Mouse (Mus musculus): ENCODE measurements around the gene Zfyve26.
"Not testable (repeated sequence)": the region's sequence is repeated elsewhere in the genome, so short reads cannot be mapped to it uniquely, and the experiment has no call there.

Zfyve26 gene

DNA sequence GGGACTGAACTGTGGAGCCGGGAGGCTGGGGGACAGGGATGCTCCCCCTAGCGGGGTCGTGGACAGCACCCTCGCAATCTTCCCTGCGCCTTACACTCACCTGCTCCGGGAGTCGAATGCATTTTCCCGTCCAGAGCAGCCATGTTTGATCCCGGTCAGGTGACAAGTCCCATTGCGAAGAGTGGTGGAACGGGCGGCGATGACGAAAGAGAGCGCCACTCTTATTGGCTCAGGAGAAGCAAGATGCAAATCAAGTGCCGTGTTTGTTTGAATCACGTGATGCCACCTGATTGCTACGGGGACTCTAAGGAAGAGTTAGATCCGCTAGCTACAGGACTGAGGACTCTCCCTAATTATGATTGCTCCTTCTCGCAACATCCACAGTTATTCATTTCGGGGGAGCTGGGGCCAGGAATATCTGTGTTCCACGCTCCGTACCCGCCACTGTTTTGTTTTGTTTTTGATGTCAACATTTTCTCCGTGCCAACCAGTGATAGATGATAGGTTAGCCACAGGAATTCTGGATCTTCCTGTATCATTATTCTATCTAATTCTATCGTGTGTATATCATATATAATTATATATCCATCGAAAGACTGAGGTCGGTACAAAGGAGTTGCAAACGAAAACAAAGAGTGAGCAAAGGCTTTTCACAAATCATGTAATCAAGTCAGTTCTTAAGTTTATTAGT is at the start of gene Zfyve26:
TSS of gene Zfyve26 (minus strand) at position 179 of the 691 bp plus-strand sequence.
- peak; percentile 89 for DNase-seq

DNA sequence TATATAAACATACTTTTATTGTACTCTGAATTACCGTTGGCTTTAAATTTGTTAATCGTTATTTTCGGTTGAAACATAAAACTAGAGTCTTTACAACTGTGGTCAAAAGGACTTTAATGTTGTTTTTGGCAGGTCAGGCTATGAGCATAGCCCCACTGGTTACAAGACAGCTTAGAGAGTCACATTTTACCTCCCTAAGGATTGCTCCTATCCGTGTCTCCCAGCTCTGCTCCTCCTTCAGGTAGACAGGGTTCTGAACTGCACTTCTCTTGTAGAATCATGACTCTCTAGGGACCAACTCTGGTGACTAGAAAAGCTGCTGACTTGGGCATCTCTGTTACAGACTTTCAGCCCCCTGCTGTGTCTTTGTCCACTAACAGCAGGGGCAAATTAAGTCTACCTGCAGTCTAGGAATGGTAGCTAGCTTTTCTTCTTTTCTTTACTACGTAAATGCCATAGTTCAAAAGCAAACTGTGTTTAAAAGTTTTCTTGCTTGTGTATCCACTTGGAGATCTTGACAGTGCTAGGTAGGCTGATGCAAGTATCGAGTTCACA is 45.3 kb upstream of the Zfyve26 start:
- no peak for DNase-seq

DNA sequence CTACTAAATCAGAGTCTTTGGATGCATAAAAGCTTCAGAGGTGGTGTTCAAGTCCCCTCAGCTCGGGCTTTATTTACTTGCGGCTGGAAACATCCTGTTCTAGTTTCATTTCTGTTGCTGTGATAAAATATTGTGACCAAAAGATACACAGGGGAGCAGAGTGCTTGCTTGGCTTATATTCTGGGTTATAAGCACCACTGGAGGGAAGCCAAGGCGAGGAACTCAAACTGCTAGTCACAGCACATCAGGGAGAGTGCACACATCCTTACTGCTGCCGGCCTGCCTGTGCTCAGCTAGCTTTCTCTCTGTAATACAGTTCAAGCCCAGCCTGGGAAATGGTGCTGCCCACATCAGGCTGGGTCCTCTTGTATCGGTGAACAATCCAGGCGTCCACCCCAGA is 44.4 kb upstream of the Zfyve26 start:
- no peak for DNase-seq

DNA sequence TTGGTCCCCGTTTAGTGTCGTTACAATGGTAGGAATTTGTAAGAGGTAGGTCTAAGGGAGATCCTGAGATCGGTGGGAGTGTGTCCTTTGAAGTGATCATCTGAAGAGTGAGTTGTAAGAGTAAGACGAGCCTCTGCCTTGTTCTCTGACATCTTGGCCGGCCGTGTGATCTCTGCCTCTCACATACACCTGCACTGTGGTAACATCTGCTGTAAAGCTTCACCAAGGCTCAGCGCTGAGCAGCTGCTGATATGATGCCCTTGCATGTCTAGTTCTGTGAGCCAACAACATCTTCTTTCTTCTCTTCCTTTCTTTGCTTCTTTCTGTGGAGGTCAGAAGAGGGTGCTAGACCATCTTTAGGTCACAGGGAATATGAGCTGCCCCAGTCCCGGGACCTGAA is 42.7 kb upstream of the Zfyve26 start:
- no peak for DNase-seq

DNA sequence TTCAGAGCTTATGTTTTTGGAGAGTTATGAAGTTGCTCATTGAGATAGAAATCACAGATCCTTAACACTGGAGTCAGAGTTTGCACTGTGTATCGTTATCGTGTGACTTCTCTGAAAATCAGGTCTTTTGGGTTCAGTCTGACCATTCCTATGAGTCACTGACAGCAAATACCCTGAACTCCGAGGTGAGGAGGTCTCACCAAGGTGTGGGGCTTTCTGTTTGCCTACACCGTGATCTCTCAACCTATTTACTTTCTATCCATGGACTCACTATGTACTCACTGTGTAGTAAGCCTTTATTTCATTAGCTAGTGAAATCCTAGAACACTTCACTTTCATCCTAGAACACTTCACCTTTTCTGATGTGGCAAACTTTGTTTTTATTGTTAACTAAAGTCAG is 35.6 kb upstream of the Zfyve26 start:
- no peak for DNase-seq

DNA sequence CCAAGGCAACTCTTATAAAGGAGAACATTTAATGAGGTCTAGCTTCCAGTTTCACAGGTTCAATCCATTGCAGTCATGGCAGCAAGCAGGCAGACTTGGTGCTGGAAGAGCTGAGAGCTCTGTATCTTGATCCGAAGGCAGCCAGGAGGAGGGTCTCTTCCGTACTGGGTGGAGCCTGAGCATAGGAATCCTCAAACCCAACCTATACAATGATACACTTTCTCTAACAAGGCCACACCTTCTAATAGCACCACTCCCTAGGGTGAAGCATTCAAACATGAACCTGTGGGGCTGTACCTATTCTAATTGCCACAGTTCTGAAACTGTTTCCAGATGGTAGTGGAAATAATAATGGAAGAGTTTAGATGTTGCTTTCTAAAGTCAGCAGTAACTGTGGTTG is 34.5 kb upstream of the Zfyve26 start:
- DNase-seq = no peak

DNA sequence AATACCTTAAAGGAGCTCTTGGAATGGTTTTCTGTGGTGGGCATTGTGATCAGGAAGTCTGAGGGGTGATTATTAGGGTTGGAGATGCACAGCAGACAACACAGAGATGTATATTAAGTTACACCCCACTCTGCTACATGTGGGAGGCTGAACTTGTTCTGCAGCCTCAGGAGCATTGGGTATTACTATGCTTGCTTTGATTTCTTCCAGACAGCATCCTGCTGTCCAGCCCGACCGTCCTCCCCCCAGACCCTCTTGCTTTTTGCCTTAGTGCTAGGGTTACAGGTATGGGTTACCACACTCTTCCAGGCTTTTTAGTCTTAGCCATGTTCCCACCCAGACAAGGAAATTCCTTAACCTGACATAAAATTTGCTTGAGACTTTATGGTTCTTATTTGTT is 31.8 kb upstream of the Zfyve26 start:
- no peak for DNase-seq

DNA sequence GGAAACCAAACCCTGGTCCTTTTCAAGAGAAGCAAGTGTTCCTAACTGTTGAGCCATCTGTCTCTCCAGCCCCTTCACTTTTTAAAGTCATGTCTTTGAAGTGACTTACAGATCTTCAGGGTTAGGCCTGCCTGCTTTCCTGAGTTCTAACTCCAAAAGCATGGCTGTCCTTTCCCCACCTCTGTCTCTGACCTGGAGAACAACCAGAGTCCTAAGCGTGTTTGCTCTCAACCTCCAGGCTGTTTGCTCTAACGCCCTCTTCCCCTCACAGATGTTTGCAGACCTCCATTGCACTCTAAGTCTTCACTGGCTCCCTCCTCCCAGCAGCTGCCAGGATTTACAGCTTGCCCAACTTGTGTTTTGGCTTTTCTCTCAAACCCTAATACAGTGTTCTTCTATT is 30.6 kb upstream of the Zfyve26 start:
- no peak for DNase-seq

DNA sequence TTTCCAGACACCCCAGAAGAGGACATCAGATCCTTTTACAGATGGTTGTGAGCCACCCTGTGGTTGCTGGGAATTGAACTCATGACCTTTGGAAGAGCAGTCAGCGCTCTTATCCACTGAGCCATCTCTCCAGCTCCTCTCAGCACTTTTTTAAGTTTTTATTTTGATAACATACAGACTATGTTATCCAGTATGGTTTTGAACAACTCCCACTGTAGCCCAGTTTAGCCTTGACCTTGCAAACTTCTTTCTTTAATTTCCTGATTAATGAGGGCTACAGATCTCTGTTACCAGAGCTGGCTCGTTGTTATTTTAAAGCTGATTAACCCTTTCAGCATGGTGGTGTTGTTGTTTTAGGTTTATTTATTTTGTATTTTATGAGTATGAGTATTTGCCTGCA is 30.1 kb upstream of the Zfyve26 start:
- DNase-seq = no peak

DNA sequence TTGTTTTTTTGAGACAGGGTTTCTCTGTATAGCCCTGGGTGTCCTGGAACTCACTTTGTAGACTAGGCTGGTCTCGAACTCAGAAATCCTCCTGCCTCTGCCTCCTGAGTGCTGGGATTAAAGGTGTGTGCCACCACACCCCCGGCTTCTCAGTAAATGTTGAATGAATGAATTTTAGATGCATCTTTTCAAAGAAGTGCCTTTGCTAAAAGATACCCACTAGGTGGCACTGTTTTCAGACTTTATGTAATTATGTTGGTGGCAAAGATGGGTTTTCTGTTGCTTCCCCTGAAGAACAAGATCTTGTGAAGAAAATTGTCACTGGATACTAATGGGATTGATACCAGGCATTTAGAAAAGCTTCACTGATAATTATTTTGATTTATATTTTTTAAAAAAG is 26.4 kb upstream of the Zfyve26 start:
- DNase-seq = not testable (repeated sequence)

DNA sequence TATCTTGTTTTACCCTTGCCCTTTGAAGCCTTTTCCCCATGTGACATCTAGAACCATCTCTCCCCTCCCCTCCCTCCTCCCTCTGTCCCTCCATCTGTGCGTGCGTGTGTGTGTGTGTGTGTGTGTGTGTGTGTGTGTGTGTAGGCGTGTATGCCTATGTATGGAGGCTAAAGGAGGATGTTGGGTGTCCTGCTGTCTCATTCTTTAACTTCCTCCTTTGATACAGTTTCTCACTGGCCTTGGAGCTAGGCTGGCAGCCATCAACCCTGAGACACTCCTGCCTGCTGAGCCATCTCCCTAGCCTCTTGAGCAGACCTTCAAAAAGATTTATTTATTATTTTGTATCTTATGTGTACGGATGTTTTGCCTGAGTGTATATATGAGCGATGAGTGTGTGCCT is 24.8 kb upstream of the Zfyve26 start:
- DNase-seq = no peak

DNA sequence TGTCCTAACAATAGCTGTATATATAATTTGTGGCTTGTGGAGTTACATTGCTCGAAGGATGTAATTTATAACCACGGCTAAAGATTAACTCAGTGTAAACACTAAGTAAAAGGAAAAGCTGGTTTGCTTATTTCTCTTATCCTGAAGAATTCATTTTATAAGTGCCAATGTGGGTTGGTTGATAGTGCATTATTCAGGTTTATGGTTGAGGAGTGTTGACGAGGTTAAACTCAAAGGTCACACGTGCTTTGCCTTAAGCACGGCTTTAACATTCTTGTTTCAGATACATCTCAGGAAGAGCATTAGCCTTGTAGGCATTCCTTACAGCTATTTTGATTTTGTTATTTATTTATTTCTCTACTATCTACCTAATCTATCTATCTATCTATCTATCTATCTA is 21.2 kb upstream of the Zfyve26 start:
- DNase-seq = no peak

DNA sequence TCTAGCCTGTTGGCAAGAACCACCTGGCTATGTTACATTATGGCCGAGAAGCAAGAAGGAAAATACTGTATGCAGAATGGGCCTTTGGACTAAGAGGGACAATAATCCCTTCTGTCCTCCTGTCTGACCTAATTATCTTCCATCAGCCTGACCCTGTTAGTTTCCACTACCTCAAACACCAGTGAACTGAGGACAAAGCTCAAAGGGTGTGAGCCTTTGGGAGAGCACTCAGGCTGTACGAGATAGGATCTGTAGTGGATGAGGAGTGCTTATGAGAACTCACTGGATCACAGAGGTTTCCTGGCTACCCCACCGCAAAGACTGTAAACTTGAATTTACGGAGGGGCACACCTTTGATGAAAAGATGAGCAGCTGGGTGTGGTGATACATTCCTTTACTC is 17.6 kb upstream of the Zfyve26 start:
- no peak for DNase-seq

DNA sequence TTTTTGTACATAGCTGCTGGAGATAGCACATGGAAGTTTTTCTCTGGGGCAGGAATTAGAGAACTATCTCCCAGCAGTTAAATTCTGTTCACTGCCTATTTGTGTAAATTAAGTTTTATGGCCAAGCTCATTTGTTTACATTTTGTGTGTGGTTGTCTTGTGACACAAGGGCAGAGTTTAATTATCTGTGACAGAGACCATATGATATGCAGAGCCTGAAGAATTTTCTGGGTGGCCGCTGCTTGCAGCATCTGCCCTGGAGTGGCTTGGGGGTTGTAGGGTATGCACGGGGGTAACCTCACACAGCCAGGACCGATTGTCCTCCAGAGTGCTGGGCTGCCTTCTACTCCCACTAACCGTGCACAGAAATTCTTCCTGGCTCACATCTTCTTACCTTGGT is 9.9 kb upstream of the Zfyve26 start:
- DNase-seq = no peak

DNA sequence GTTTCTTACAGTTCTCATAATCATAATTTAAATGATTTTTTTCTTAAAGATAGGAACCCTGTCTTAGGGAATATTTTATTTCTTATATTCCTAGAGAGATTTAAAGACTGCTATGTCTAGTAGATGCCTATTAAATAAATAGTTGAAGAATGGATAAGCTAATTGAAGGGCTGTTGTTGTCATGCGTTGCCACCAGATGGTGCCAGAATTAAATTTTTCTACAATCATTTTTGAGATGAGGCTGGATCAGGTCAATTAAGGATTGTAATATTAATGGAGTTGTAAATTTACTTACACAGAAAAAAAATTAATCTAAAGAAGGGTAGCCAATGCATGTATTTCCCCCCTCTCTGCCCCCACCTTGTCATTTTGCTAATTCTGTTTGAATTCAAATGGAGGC is 9.0 kb upstream of the Zfyve26 start:
- DNase-seq = no peak

DNA sequence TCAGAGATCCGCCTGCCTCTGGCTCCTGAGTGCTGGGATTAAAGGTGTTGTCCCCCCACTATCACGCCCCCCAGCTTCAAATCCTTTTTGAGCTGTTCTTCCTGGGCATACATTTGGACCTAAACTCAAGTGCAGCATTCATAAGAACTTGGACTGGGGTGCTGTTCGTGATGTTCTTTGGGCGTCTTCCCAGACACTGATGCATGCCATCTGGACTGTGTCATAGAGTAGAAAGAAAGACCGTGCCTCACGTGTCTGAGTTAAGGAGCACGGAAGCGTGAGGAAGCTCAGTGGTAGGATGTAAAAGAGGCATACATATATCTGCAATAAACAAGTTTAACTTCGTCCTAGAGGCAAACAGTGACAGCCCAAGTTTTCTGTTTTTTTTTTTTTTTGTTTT is 5.7 kb upstream of the Zfyve26 start:
- DNase-seq = peak; percentile 17

DNA sequence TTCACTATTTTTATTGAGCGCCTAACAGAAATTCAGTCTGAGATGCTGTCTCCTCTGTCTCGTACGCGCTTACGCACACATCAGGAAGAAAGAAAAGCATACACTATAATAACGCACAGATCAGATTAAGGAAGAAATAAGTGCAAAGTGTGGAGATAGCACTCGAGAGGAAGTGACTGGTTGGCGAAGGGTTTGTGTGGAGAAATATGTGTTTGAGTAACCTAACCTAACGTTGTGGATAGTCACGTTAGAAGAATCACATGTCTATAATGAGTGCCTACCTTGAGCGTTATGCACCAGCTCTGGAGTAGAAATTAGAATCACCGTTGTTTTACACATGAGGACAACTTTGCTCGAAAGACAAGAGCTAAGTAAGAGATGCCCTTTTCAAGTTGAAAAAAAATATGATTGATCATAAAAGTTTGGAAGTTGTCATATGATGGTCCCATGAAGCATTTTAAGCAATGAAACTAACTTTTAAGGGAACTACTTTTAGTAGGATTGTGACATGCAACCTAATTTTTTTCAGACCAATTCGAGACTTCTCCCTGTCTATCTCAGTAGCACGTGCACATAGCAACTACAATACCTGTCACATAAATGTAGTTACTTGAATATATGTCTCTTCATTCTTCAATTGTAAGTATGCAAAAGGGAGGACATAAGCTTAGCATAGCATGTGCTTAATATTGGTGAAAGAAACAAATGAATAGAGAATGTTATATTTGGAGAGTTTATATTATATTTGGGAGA is 2.0 kb upstream of the Zfyve26 start:
- DNase-seq = no peak

DNA sequence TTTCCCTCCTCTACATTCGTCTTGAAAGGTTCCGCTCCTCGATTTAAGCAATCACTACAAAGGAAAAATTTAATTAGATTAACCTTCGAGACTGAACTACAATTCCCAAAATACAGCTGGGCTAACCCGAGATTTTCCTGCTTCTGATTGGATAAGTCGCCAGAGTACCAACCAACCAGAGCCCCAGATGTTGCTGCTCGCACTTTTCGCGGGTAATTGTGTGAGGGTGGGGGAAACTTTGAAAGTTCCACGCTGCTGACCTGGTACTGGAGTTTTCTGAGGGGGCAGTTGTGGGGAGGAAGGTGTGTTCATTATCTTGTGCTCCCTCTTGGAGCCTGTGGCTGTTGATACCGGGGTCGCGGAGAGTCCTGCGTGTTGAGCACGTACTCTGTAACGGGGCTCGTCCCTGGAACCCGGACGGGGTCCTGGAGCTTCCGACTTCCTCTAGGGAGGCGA is 1.0 kb upstream of the Zfyve26 start, which contains the start of gene Rad51b:
TSS of gene Rad51b (plus strand) at position 162 of the 456 bp plus-strand sequence.
- DNase-seq = peak; percentile 37

DNA sequence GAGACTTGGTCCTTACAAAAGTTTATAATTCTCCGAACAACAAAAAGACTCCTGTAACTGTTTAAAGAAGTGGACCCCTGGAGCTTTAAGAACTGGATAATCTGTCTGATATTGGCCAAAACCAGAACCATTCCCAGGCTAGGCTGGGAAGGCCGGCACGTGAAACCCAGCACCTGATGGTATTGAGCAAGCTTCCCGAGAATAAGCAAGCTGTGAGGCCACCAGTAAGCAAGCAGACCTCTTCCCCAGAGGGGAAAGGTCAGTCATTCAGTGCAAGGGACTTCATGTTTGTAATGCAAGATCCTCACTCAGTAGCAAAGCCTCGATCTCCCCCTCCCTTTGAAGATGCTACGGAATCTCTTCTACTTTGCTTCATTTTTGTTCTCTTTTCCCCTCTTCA is 3.2 kb downstream of the Zfyve26 start:
- no peak for DNase-seq

DNA sequence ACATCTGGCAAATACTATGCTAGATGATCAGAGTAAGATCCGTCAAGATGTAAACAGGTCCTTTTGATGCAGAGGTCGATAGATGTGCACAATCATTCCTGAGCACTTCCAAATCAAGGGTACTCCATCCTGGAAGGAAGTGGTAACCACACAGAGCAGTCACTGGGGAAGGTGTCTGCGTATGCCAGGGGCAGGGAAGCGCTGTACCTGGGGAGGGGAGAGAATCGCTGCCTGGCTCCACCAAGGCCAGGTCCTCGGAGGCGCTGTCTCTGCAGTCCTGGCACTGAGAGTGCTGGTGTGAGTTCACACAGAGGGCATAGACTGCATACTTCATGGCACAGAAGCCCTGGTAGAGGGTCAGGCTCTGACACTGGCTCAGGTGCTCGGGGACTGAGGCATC is 13.5 kb downstream of the Zfyve26 start:
- no peak for DNase-seq

DNA sequence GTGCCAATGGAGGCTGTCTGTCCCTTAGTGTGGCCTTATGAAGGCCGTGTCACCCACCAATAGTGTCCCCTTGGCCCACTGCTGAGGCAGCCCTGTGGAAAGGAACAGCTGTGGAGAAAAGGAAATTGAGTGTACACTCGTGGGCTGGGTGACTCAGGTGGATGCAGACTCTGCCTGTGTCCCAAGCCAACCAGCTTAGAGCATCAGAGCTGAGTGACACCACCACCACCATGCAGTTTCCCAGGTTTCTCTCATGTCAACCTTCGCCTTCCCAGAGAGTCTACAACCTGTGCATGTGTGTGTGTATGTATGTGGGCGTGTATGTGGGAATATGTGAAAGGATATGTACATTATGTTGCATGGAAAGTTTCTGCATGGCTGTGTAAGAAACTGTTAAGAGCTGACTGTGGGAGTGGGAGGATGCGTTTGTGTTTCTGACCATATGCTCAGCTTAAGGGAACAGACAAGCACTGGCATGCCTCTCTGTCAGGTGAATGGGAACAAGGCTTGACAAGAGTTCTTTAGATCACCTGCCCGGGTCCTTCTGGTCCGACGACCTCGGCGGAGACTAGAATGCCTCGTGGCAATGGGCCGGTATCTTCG is 16.5 kb downstream of the Zfyve26 start:
- DNase-seq = no peak

DNA sequence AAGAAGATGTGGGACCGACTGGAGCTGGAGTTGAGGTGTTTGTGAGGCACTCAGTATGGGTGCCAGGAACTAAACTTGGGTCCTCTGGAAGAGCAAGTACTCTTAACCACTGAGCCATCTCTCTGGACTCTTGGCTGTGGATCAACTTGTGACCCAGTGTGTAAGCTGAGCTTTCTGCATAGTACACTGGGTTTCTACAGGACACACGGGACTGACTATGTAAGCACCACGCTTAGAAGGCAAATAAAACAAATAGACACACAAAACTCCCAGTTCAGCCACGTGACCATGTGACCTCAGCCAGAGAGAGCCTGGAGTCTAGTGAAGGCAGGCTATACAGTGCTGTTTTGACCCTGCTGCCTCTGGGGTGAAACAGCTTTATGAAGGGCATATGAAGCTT is 23.5 kb downstream of the Zfyve26 start:
- DNase-seq = no peak

DNA sequence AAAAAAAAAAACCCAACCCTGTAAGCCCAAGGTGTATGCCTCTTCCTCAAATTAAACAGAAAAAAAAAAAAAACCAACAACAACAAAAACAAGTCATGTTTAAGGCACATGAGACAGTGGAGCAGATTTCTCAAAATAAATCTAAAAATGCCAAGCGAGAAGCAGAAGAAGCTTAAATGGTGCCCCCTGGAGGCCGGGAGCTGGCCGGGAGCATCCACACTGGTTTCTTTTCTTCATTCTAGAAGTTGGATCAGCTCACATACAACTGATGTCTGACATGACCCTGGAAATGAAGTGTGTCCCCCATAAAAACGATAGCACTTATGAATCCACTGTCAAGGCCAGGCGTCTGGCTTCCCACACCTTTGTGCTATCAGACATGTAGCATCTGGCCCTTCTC is 35.1 kb downstream of the Zfyve26 start:
- DNase-seq = peak; percentile 67

DNA sequence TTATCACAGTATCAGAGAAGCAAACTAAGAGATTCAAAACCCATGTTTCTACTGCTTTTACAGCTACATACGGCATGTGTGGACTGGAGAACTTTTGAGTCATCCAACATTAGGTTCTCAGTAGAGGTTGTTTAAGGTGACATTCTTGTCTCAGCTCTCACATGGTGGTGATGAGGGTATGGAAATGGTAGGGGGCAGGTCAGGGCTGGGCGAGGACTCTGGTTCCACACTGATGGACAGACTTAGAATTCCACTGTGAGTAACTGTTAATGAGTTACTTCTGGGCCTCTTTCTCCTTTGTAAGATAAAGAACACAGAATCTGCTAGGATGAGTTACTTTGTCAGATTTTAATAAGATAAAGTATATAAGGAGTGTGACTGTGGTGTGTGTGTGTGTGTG is 36.0 kb downstream of the Zfyve26 start:
- DNase-seq = no peak

All from right cerebral cortex, postnatal 14 days (tissue).